Mouse (Mus musculus): ENCODE measurements around the gene Dok5. TPM values are rescaled to one million over a fixed set of nuclear protein-coding genes. Genes with fewer than 3 reads are reported as not detected.

Gene Dok5
- total RNA-seq, 2 experiments from 2014 or later: 29.6 to 31.4 TPM

DNA sequence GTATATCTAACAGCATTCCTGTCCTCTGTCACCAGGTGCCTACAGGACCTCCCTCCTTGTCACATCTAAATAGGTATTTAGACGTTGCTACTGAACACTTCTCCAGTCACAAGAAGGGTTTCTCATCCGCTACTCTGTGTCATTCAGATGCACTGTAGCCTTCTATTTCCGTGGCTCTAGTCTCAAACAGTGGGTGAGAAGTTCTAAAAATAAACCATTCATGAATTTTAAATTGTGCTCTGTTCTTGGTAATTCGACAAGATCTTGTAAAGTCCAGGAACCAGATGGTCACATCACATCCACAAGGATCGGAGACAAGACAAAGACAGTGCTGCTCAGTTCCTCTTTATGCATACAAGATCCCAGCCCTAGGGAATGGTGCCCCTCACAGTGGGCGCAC lies 46.0 kb downstream of the Dok5 start:
- no peak for DNase-seq (ENCODE audit: low spot score in 2 of 2)
- intact Hi-C loops (cut with DNase I): loop anchor here (5.0 kb wide), 1 partner anchor 70 kb away; no protein-coding TSS in a partner anchor

DNA sequence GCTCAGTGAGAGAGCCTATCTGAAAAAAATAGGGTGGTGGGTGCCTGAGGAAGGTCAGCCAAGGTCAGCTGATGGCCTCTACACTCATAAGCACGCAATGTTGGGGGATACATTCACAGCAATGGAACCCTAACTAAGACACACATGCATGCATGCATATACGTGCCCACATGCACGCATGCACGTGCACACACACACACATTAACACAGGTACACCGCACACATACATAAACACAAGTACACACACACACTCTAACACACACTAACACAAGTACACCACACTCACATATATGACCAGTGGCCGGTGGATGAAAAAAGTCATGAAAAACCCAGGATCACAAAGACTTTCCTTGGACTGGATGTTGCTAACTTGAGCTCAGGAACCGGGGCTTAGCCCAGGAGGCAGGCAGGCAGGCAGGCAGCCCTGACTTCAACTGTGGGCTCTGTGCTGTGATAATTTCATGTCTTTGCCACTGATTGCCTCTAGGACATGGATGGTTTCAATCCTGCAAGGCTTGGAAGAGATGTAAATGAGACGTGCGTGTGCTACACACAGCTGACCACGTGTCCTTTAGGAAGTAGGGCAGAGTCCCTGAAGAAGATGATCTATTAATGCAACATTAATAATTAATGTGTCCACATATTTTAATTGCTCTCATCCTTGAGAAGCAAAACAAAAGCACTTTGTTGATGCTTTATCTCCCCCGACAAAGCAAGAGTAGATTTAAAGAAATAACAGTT lies 48.6 kb downstream of the Dok5 start:
- intact Hi-C loops (cut with DNase I): no loop called here
- no peak for DNase-seq (ENCODE audit: low spot score in 2 of 2)

DNA sequence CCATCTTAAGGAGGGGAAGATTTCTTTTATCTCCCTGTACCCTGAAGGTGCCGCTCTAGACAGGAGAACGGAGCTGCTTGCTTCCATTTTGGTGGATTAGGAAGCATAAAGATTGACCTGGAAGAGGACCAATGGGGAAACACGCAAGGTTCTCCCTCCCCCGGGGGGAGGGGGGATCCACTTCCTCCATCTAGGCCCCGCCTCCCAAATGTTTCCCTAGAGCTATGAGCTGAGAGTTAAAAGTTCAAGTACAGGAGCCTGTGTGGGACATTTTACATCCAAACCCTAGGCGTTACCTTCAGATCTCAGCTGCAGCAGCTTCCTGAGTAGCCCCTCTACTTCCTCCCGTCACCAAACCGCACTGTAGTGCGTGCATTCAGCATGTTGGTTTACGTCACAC lies 56.5 kb downstream of the Dok5 start:
- no peak for DNase-seq (ENCODE audit: low spot score in 2 of 2)
- intact Hi-C loops (cut with DNase I): no loop called here

DNA sequence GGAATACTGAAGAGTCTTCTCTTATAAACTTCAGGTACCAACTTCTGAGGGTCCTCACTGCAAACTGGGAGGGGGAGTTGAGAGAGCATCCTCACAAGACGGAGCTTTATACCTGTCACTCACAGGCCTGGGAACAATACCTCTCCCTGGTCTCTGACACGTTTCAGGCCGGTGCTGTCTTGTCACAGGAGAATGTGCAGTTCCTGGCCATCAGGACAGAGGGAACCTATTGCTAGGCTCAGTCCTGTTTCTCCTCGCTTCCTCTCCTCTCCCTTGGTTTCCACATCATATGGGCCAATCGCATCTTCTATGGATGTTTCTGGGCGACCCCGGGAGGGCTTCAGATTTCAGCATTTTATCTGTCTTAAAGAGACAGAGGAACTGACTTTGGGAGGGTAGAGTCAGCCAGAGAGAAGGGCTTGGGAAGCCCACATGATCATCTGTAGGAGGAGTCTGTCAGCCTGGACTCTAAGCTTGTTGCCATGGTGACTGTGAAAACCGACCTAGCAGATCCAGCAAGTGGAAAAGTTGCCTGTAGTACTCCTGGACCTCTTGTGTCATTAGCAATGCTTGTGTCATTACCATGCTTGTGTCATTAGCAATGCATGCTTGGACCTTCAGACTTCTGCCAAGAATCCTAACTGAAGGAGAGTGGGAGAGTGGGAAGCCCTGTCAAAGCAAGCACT lies 59.9 kb downstream of the Dok5 start:
- no peak for DNase-seq (ENCODE audit: low spot score in 2 of 2)
- intact Hi-C loops (cut with DNase I): no loop called here

DNA sequence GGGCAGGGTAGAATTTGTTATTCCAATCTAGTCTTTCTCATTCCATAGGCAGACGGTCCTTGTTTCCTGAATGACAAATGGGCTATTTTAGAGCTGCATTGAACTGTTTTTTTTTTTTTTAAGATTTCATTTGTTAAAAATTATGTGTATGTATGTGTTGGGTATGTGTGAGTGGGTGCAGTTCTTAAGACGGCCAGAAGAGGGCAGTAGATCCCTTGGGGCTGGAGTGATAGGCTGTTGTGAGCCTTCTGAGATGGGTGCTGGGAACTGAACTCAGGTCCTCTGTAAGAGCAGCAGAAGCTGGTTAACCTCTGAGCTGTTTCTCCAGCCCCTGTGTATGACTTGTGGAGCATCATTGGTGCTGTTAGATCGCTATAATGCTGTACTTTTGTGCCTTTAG lies 63.6 kb downstream of the Dok5 start:
- DNase-seq (ENCODE audit: low spot score in 2 of 2): no peak
- intact Hi-C loops (cut with DNase I): no loop called here

DNA sequence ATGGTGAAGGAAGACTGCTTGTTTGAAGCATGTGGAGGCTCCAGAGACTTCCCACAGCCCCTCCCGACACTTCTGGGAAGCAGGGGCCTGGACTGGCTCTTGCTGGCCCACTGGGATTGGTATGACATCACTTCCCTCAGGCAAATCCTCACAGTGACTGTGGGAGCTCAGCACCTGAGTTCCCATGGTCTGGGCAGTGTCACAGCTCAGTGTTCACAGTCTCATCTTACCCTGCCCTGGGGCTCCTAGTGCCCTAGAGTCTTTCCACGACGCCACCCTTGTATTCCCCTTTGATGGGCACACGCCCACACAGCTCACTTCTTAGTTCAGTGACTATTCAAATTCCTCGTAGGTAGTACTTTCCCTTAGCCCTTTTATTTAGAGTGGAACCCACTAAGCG lies 71.4 kb downstream of the Dok5 start:
- DNase-seq (ENCODE audit: low spot score in 2 of 2): no peak
- intact Hi-C loops (cut with DNase I): no loop called here

DNA sequence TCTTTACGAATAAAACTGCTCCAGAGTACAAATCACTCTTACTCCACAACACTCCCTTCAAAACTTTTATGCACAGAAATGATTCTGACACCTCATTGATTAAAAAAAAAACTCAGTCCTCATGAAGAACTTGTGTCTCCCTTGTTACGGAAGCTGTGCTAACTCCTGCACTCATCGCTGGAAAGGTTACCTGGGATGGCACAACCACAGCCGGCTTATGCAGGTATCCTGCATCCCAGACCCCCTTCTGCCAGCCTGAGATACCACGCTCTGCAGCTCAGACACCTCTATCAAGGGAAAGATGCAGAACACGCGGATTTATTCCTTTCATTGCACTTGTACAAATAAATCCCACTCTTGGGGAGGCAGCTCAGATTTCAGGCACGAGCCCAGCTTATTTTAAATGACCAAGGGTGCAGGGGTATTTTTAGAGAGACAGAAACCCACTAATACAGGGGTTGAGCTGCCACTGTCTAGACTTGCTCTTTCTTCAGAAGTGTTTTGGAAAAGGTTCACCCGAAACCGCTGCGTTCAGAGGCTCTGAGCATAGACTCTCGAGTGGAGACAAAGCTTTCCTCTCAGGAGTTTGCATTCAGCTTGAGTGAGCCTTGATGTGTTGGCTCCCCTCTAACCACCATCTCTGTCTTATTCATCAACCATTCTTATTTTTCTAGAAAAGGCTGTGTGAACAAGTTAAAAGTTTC lies 76.1 kb downstream of the Dok5 start:
- DNase-seq (ENCODE audit: low spot score in 2 of 2): no peak
- intact Hi-C loops (cut with DNase I): no loop called here

DNA sequence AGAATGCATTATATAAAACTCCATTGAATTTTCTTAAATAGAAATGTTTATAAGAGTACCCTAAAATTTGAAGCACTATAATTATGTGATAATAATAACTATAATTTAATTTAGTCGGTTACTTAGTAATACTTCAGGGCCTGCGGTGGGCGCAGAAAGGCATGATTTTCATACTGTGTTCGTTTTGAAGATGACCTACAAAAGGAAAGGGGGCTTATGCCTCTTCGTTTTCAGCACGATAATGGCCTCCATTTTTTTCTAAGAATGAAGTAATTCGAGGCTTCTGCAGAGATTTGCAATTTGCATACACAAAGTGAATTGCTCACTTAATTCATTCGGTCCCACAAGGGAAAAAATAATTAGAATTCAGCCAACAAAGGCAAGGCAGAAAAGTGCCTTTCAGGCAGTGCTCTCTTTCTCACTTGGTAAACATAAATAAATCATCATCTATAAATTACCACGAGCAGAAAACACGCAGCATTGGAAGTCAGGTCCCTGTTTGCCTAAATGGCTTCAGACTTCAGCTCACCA lies 76.7 kb downstream of the Dok5 start:
- no peak for DNase-seq (ENCODE audit: low spot score in 2 of 2)

DNA sequence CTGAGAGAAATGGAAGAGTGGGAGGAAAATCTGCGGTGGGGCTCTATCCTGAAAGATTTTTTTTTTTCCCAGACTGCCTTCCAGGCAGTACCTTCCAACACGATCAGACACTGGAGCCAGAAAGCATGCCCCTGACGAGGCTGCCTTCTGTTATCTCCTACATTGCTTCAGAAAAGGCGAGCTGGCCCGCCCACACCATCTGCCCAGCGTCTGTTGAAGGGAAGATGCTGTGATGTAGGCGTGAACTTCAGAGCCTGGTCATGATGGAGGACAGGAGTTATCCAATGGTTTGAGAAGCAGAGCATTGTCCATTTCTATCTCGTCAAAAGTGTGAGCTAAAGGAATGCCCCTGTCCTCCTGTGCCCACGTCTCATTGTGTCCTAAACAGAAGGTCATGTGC lies 79.7 kb downstream of the Dok5 start:
- intact Hi-C loops (cut with DNase I): loop anchor here (5.0 kb wide), 1 partner anchor 79 kb away; the partner anchor contains the start of gene Dok5
- DNase-seq (ENCODE audit: low spot score in 2 of 2): peak; percentile 52 to 67

More for the DNA sequence above, 76.7 kb downstream of the Dok5 start:
- intact Hi-C loops (cut with DNase I): no loop called here

DNA sequence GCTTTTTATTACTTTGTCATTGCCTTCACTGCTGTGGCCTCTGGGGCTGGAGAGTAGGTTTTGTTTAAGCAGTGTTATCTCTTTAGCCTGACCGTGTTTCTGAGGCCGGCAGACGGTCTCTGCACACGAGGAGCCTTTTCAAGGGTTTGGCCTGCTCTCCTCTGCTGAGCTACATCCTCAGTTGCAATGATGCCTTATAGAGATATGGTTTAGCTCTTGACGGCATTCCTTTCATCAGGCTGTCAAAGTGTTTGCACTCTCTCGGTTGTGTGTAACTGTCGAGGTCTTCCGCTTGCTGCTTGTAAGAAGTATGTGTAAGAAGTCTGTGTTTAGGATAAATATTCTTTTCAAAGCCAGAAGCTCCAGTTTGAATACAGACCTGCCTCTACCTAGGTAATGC lies 84.7 kb downstream of the Dok5 start:
- intact Hi-C loops (cut with DNase I): no loop called here
- DNase-seq (ENCODE audit: low spot score in 2 of 2): no peak

DNA sequence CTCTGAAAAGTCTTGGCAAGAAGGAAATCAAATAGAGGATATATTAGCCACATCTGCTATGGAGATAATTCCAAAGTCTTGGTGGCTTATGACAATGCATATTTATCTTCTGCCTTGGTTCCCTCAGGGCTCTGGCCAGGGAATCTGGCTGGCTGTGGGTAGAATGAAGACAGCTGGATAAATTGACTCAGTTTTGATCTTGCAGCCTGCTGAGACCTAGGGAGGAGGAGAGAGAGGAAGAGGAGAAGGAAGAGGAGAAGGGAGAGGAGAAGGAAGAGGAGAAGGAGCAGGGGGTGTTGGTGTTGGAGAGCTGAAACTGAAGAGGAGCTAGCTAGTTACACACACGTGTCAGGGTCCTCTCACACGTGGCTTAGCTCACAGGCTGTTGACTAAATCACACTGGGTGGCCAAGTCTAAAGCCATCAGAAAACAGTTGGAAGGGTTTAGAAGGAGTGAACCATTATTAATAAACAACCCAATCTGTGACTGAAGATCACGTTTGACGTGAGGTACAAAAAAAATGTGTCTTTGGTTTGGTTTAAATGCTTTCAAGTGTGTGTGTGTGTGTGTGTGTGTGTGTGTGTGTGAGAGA lies 85.6 kb downstream of the Dok5 start:
- DNase-seq (ENCODE audit: low spot score in 2 of 2): no peak
- intact Hi-C loops (cut with DNase I): no loop called here

DNA sequence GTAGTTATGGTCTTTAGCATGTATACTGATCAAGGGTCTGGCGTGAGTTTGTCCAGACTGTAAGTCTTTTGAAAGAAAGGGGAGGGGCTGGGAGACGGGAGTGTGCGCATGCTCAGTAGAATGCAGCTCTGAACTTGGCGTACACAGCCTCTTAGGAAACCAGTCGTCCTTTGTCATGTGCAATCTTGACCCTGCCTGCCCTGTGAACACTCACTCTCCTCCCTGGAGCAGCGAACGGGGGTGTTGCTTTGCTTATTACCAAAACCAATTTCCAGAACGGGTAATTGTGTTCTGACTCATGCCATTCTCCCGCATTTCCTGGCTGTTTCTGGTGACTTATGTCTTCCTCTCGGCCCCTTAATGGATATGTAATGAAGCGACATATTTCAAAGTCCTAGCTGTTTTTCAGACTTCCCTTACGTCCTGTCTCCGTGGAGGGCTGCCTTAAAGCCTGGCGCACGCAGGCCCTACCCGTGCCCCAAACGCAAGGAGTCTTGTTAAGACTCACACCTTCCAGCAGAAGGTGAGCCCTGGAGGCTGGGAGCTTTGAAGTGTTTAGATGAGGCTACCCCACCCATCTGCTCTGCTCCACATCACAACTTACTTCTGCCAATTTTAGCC lies 95.3 kb downstream of the Dok5 start:
- DNase-seq (ENCODE audit: low spot score in 2 of 2): no peak
- intact Hi-C loops (cut with DNase I): no loop called here

DNA sequence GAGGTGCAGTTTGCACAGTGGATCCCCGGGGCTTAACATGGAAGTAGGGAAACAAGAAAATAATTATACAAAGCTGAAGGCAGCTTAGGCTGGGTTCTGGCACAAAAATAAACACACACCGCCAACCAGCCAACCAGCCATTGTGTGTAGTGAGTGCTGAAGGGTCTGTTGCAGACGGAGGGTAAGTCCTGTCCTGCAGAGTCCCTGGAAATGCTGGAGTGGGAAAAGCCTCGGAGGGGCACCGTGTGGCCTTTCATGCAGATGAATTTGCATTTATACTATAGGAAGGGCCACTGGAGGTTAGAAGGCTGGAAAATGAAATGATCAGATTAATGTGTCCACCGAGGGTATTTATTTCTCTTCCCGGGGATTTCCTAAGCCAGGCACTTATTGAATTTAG lies 97.2 kb downstream of the Dok5 start:
- DNase-seq (ENCODE audit: low spot score in 2 of 2): no peak
- intact Hi-C loops (cut with DNase I): no loop called here

DNA sequence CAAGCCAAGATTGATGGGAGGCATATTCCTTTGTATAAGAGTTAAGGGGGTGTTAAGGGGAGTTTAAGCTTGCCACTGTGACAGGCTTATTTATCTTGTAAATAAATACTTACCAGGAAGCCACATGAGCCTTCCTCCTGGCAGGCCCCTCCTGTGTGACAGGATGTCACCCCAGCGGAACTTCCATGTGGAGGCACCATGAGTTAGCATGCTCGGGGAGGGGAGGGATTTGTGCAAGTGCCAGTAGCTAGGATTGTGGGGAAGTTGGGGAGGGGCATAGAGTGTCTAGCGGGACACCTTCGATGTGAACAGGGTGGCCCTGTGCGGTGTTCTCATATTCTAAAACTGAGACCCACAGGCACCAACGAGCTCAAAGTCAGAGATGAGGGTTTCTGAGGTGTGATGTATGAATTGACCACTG lies 97.6 kb downstream of the Dok5 start:
- no peak for DNase-seq (ENCODE audit: low spot score in 2 of 2)
- intact Hi-C loops (cut with DNase I): no loop called here

DNA sequence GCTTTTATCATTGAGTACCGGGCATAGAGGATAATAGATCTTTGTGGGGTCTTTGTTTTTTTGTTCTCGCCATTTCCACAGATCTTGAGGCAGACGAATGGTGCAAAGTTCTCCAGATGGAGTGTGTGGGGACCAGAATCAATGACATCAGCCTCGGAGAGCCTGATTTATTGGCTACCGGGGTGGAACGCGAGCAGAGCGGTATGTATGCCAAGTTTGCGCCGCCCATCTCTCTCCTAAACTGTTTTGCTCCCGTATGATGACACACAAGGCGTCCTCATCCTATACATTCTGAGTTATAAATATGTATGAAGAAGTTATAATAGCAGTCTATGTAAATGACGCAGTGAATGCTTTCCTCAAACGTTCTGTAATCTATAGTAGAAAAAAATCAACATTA lies 98.4 kb downstream of the Dok5 start:
- peak in 1 of 2 experiments; percentile 53 for DNase-seq (ENCODE audit: low spot score in 2 of 2)
- intact Hi-C loops (cut with DNase I): no loop called here

DNA sequence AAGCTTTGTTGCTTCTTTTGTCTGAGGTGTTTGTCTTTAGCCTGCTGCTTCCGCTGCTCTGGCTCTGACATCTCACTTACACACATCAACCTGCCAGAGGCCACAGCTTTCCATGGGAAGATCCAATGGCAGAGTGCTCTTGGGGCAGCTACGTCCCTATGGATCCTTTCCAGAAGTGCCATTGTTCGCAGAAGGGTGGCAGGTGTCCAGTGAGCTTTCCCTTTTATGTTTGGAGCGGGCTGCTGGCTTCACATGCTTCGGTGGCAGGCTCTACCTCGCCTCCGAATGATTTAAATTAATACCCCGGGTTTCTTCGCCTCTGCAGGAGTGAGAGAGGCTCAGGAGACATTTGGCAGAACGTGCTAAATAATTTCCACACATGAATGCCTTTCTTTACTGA lies 105.3 kb downstream of the Dok5 start:
- DNase-seq (ENCODE audit: low spot score in 2 of 2): no peak
- intact Hi-C loops (cut with DNase I): no loop called here

DNA sequence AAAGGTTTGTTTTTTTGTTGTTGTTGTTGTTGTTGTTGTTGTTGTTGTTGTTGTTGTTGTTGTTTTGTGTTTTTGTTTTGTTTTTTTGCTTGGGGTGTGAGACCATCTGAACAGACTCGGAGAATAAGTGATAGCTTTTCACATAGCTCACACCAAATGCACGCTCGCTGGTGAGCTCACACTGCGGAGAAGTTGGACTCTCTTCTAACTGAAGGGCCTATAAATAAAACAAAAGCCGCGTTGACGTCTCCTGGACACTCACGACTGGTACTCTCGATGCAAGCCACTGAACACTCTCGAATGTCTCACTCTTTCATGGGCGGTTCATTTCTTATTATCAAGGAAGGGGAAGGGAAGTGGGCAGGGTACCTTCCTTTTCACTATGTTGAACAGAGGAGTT lies 105.8 kb downstream of the Dok5 start:
- intact Hi-C loops (cut with DNase I): no loop called here
- no peak for DNase-seq (ENCODE audit: low spot score in 2 of 2)

DNA sequence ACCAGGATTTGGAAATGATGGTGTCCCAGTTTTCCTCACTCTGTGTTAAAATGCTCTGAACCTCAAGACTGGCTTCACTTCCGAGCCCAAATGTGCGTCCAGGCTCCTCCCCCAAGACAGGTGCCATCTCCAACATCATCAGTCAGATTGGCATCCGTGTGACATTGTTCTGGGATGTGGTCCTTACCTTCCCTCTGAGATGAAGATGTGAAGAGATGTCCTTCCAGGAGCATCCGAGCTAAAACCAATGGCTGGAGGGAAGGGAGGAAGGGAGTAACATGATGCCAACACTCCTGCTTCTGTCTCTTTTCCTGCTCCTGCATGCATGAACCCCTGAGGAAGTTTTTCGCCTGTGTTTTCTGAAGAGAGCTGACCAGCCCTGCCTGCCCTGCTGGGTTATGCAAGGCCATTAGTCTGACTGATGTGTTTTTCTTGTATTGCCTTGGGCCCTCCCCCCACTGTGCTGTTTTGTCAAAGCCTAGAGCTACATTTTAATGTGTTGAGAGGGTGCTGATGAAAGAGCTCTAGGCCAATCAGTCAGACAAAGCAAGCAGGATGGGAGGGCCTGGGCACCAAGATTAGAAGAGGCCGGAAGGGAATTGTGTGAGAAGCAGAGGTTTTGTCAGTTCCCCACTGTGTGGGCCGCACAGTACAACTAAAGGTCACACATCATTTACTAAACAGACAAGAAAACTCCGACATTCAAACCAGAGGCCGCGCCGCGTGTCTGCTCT lies 106.4 kb downstream of the Dok5 start:
- intact Hi-C loops (cut with DNase I): no loop called here
- no peak for DNase-seq (ENCODE audit: low spot score in 2 of 2)

DNA sequence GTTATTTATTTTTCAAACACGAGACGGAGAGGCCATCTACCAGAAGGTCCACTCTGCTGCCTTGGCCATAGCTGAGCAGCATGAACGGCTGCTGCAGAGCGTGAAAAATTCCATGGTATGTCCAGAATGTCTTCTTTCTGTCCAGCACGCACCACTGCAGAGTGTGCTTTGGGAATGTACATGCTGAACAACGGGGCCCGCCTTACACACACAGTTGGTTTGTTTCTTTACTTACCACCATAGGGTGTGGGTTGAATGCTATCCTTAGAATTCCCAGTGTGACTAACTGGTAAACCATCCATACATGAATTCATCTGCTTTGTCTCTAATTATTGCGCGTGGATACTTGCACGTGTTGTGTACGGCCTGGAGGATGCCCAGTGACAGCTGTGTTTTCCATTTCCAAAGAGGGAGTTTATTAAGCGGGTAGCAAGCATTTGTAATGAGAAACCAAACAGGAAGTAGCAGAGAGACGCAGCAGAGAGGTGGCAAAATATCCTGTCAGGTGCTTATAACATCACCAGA lies 109.9 kb downstream of the Dok5 start:
- no peak for DNase-seq (ENCODE audit: low spot score in 2 of 2)
- intact Hi-C loops (cut with DNase I): no loop called here
